Mouse (Mus musculus) heart, embryonic 15.5 days (tissue): ENCODE results near the gene Dnajb6. TPM values are rescaled to one million over a fixed set of nuclear protein-coding genes. Genes with fewer than 3 reads are reported as not detected.

ENCODE experiments used
- ATAC-seq: fragments of 200-750 bp; cut with Nextera tagmentation; replicated peaks from 2 replicates; pipeline ENCODE4 v1.8.0; 2017; ENCODE audit warnings: low read depth, moderate TSS enrichment; ENCODE audit not compliant: insufficient number of reproducible peaks, insufficient read depth, low FRiP score
- H3K27ac ChIP-seq: fragments of 300-500 bp; sonication (generic); 2 replicates; pipeline ENCODE4 v1.5.1; 2015; ENCODE audit warnings: mild to moderate bottlenecking, inconsistent platforms
- H3K27me3 ChIP-seq: fragments of 300-500 bp; sonication (generic); 2 replicates; pipeline ENCODE4 v1.6.1; 2015; ENCODE audit warnings: inconsistent platforms
- H3K36me3 ChIP-seq: fragments of 300-500 bp; sonication (generic); 2 replicates; pipeline ENCODE4 v1.6.1; 2015; ENCODE audit warnings: mild to moderate bottlenecking, inconsistent platforms
- H3K4me1 ChIP-seq: fragments of 300-500 bp; sonication (generic); replicated peaks from 2 replicates; pipeline ENCODE4 v1.6.1; 2015; ENCODE audit warnings: inconsistent platforms
- H3K4me2 ChIP-seq: fragments of 300-500 bp; sonication (generic); 2 replicates; pipeline ENCODE4 v1.6.1; 2015; ENCODE audit warnings: inconsistent platforms, mild to moderate bottlenecking, moderate library complexity
- H3K4me3 ChIP-seq: fragments of 300-500 bp; sonication (generic); 2 replicates; pipeline ENCODE4 v1.5.1; 2015; ENCODE audit warnings: mild to moderate bottlenecking, inconsistent platforms
- H3K9ac ChIP-seq: fragments of 300-500 bp; sonication (generic); 2 replicates; pipeline ENCODE4 v1.6.1; 2015; ENCODE audit warnings: mild to moderate bottlenecking, inconsistent platforms
- H3K9me3 ChIP-seq: fragments of 300-500 bp; sonication (generic); replicated peaks from 2 replicates; pipeline ENCODE4 v1.6.1; 2016; ENCODE audit warnings: inconsistent platforms
- WGBS: fragments of 180-500 bp; shearing (Covaris S2); methylation state at CpG from one replicate; pipeline ENCODE4 v1.1.7; 2015; ENCODE audit warnings: mixed read lengths; 5-methylcytosine and 5-hydroxymethylcytosine counted together
- polyA plus RNA-seq: library from polyadenylated mRNA; unstranded; fragments of >200 nt; fragmentation: Nextera tagmentation; extraction: Ambion mirVana; gene quantifications from 2 replicates; pipeline ENCODE4 v1.2.1, GENCODE M21; 2015

Dnajb6 gene
- polyA plus RNA-seq, 1 experiment from 2014 or later, result 93.2 TPM

GRCm38 (mm10) chr5:29734831-29735510 is 517 bp upstream of the Dnajb6 start:
- 46% methylated on average over 6 of the region's 6 CpGs for WGBS

GRCm38 (mm10) chr5:29736073-29736900 is 799 bp downstream of the Dnajb6 start:
- peak overlapping the region; percentile 73 for H3K4me2 ChIP-seq
- peak overlapping the region; percentile 78 for H3K9ac ChIP-seq
- peak overlapping the region; percentile 97 for H3K27ac ChIP-seq
- H3K4me3 ChIP-seq, result peak overlapping the region; percentile 67
- H3K27me3 ChIP-seq, result no peaks in the 10 kb centered on the region
- peaks cover 28% of the 10 kb centered on the region for H3K4me1 ChIP-seq
- peak; percentile 40 for ATAC-seq
- no peaks in the 10 kb centered on the region for H3K9me3 ChIP-seq
- under 1% methylated on average over 47 of the region's 48 CpGs for WGBS
- no peaks in the 10 kb centered on the region for H3K36me3 ChIP-seq

More at GRCm38 (mm10) chr5:29734831-29735510, 517 bp upstream of the Dnajb6 start:
- Histone ChIP-seq H3K27ac (peak overlapping the region; percentile 97), H3K36me3 (no peaks in the 10 kb centered on the region), H3K4me1 (peaks cover 16% of the 10 kb centered on the region), H3K9ac (peak overlapping the region; percentile 78), H3K4me2 (peak overlapping the region; percentile 73), H3K4me3 (peak overlapping the region; percentile 67), H3K9me3 (no peaks in the 10 kb centered on the region), H3K27me3 (no peaks in the 10 kb centered on the region)
- ATAC-seq, result no peak

GRCm38 (mm10) chr5:29736942-29737341 is 1.5 kb downstream of the Dnajb6 start:
- Histone ChIP-seq H3K36me3 (no peaks in the 10 kb centered on the region), H3K27ac (peak overlapping the region; percentile 97; the same call in 1 of the 2 replicates), H3K4me1 (peaks cover 30% of the 10 kb centered on the region), H3K4me2 (peak overlapping the region; percentile 73), H3K27me3 (no peaks in the 10 kb centered on the region), H3K9ac (peak overlapping the region; percentile 78), H3K4me3 (peak overlapping the region; percentile 67), H3K9me3 (no peaks in the 10 kb centered on the region)
- WGBS, result 45% methylated on average over 9 of the region's 9 CpGs
- ATAC-seq, result no peak

GRCm38 (mm10) chr5:29737471-29737870 is 2.0 kb downstream of the Dnajb6 start:
- peak overlapping the region; percentile 73 for H3K4me2 ChIP-seq
- H3K36me3 ChIP-seq, result peaks cover 4% of the 10 kb centered on the region; the same call in 1 of the 2 replicates
- peak overlapping the region; percentile 67; the same call in 1 of the 2 replicates for H3K4me3 ChIP-seq
- no peaks in the 10 kb centered on the region for H3K9me3 ChIP-seq
- no peak for ATAC-seq
- H3K9ac ChIP-seq, result no peak overlapping the region
- 89% methylated on average over 5 of the region's 5 CpGs for WGBS
- H3K27me3 ChIP-seq, result no peaks in the 10 kb centered on the region
- H3K27ac ChIP-seq, result no peak overlapping the region
- peaks cover 30% of the 10 kb centered on the region for H3K4me1 ChIP-seq

GRCm38 (mm10) chr5:29738076-29738475 is 2.6 kb downstream of the Dnajb6 start:
- Histone ChIP-seq H3K4me1 (peaks cover 30% of the 10 kb centered on the region), H3K9me3 (no peaks in the 10 kb centered on the region), H3K9ac (no peak overlapping the region), H3K4me3 (no peak overlapping the region), H3K27ac (no peak overlapping the region), H3K27me3 (no peaks in the 10 kb centered on the region), H3K36me3 (peaks cover 6% of the 10 kb centered on the region; the same call in 1 of the 2 replicates), H3K4me2 (no peak overlapping the region)
- WGBS, result 77% methylated on average over 4 of the region's 4 CpGs
- ATAC-seq, result no peak

GRCm38 (mm10) chr5:29740651-29741050 is 5.2 kb downstream of the Dnajb6 start:
- no peak for ATAC-seq
- H3K27me3 ChIP-seq, result no peaks in the 10 kb centered on the region
- 58% methylated on average over 1 of the region's 1 CpGs for WGBS

GRCm38 (mm10) chr5:29741093-29741492 is 5.6 kb downstream of the Dnajb6 start:
- Histone ChIP-seq H3K9ac (no peak overlapping the region), H3K9me3 (no peaks in the 10 kb centered on the region), H3K4me2 (no peak overlapping the region), H3K27ac (no peak overlapping the region), H3K36me3 (peaks cover 6% of the 10 kb centered on the region; the same call in 1 of the 2 replicates), H3K27me3 (no peaks in the 10 kb centered on the region), H3K4me3 (no peak overlapping the region), H3K4me1 (peaks cover 30% of the 10 kb centered on the region)
- WGBS, result 43% methylated on average over 4 of the region's 4 CpGs
- ATAC-seq, result no peak

More at GRCm38 (mm10) chr5:29740651-29741050, 5.2 kb downstream of the Dnajb6 start:
- Histone ChIP-seq H3K4me3 (no peak overlapping the region), H3K9me3 (no peaks in the 10 kb centered on the region), H3K36me3 (peaks cover 6% of the 10 kb centered on the region; the same call in 1 of the 2 replicates), H3K4me1 (peaks cover 30% of the 10 kb centered on the region), H3K27ac (no peak overlapping the region), H3K4me2 (no peak overlapping the region), H3K9ac (no peak overlapping the region)

- Histone ChIP-seq H3K4me2 (no peak overlapping the region), H3K9me3 (no peaks in the 10 kb centered on the region), H3K27ac (no peak overlapping the region), H3K4me1 (peaks cover 3% of the 10 kb centered on the region), H3K9ac (no peak overlapping the region), H3K36me3 (peaks cover 20% of the 10 kb centered on the region), H3K27me3 (no peaks in the 10 kb centered on the region), H3K4me3 (no peak overlapping the region)
- WGBS, result 86% methylated on average over 2 of the region's 2 CpGs
- ATAC-seq, result no peak
Measured at GRCm38 (mm10) chr5:29747661-29748060, 12.2 kb downstream of the Dnajb6 start.

GRCm38 (mm10) chr5:29751306-29751705 is 15.8 kb downstream of the Dnajb6 start:
- peaks cover 49% of the 10 kb centered on the region for H3K36me3 ChIP-seq
- peaks cover 3% of the 10 kb centered on the region for H3K4me1 ChIP-seq
- H3K4me3 ChIP-seq, result no peak overlapping the region
- no peak overlapping the region for H3K4me2 ChIP-seq
- no peak for ATAC-seq
- no peak overlapping the region for H3K27ac ChIP-seq
- no peak overlapping the region for H3K9ac ChIP-seq
- H3K27me3 ChIP-seq, result no peaks in the 10 kb centered on the region
- no peaks in the 10 kb centered on the region for H3K9me3 ChIP-seq

GRCm38 (mm10) chr5:29752894-29753293 is 17.4 kb downstream of the Dnajb6 start:
- Histone ChIP-seq H3K4me1 (peaks cover 3% of the 10 kb centered on the region), H3K4me3 (no peak overlapping the region), H3K9me3 (no peaks in the 10 kb centered on the region), H3K27ac (no peak overlapping the region), H3K4me2 (no peak overlapping the region), H3K9ac (no peak overlapping the region), H3K27me3 (no peaks in the 10 kb centered on the region), H3K36me3 (peaks cover 60% of the 10 kb centered on the region)
- ATAC-seq, result no peak

- Histone ChIP-seq H3K9ac (no peak overlapping the region), H3K4me2 (no peak overlapping the region), H3K27me3 (no peaks in the 10 kb centered on the region), H3K4me1 (peaks cover 2% of the 10 kb centered on the region; the same call in 1 of the 2 replicates), H3K27ac (no peak overlapping the region), H3K4me3 (no peak overlapping the region), H3K36me3 (peaks cover 34% of the 10 kb centered on the region), H3K9me3 (no peaks in the 10 kb centered on the region)
- 77% methylated on average over 5 of the region's 5 CpGs for WGBS
- no peak for ATAC-seq
Measured at GRCm38 (mm10) chr5:29759318-29759717, 23.8 kb downstream of the Dnajb6 start.
